Mouse (Mus musculus): Measurements from ENCODE around the gene Apc2.
"Not testable (repeated sequence)": the region's sequence is repeated elsewhere in the genome, so short reads cannot be mapped to it uniquely, and the experiment has no call there.

The Apc2 gene

DNA sequence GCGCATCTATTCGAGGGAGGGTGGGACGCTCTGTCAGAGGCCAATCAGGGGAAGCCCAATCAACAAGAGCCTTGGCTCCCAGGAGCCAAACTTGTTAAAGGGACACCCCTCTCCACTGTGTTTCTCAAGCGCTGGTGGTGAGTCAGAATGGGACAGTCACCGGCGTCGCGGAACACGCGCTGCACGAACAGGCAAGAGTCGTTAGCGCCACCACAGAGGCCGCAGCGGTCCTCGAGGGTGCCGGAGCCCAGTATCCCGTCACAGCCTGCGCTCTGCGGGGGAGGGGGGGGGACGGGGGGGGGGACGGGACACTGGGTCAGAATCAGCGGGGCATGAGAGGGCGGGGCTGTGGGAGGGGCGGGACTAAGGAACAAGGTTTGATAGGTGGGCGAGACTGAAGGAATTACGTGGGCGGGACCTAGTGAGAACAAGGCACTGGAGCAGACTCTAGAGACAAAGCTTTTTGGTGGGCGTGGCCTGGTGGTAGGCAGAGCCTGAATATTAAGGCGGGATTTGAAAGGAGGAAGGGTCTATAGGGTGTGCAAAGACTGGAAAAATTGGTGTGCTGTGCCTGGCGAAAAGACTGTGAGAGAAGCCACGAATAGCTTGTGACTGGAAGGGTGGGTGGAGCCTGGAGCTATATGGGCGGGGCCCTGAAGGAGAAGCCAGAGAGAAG is 47.1 kb downstream of the Apc2 start:
- DNase-seq (ENCODE audit: low spot score in 2 of 2), result no peak

DNA sequence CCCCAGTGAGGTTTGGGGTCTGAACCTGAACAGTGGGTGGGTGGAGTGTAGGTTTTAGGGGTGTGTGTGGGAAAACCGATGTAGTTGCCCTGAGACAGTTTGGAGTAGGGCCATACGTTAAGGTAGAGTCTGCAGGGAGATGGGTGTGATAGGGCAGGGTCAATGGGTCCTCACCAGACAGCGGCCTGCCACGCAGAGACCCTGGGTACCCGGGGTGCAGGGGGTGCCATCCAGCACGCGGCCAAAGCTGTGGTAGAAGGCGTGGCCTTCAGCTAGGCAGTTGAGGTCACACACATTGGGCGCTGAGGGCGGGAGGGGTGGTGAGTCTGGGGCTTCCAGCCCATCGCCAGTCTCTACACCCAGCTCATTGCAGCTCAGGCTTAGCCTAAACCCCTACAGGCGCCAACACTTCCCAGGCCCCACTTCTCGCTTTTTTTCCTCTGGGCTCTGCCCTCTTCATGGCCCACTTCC is 47.7 kb downstream of the Apc2 start:
- no peak for DNase-seq (ENCODE audit: low spot score in 2 of 2)

DNA sequence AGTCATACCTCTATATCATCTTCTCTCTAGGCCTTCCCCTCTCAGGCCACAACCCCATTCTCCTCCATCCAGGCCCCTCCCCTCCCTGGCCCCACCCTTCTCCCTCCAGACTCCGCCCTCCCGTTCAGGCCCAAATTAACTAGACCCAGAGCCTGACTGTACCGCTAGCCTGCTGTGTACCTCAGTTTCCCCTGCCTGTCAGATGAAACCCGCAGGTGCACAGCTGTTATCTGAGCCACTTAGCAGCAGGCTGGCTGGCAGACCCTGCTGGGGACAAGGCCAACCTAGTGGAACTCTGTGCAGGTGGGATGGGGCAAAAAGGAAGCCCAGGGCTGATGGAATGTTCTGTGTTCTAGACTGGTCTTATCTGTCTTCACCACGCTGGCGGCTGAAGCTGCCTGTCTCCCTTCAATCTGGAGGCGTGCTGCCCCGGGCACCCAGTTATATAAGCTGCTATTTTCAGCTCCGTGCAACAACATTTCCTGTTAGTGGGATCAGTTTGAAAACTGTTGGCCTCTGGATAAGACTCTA is 48.4 kb downstream of the Apc2 start:
- no peak for DNase-seq (ENCODE audit: low spot score in 2 of 2)

DNA sequence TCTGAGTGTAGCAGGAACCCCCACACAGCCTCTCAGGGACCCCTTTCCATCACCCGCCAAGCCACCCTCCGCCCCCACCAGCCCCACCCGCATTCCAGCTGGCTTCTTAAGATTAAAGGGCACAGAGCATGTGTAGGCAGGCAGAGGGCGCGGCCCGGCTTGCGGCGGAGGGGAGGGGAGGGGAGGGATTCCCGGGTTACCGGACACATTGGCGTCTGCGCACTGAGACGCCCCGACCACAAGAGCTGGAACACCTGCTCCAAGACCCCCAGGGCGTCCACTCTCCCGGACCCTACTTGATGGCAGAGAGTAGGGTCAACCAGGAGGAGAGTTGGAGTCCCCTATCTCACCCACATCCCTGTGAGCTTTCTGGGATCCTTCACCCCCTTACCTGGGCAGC is 49.3 kb downstream of the Apc2 start:
- no peak for DNase-seq (ENCODE audit: low spot score in 2 of 2)

DNA sequence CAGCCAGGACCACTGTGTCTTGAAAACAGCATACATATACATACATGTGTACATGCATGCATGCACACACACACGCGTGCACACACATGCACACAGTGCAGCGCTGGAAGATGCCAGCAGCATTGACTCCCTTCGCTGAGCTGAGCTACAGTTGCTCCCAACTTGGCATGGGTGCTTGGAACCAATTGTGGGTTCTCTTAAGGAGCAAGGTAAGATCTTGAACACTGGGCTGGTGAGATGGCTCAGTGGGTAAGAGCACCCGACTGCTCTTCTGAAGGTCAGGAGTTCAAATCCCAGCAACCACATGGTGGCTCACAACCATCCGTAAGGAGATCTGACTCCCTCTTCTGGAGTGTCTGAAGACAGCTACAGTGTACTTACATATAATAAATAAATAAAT is 50.2 kb downstream of the Apc2 start:
- not testable (repeated sequence) for DNase-seq (ENCODE audit: low spot score in 2 of 2)

DNA sequence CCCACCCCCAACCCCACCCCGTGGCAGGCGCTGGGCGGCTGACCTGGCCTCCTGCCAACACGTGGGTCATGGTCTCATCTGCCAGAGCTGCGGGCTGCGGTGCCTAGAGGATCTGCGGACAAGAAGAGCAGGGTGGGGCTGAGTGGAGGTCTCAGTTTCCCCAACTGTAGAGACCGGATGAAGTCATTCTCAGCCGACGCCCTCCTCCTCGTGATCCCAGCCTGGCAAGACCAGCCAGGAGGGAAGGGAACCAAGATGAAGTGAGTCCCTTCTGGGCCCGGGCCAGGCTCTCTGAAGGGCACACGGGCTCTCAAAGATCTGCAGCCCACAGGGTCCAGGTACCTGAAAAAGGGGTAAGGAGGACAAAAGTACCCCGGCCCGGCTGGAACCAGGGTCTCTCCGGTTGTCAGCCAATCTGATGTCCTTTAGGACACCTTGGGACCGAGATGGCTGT is 51.8 kb downstream of the Apc2 start:
- no peak for DNase-seq (ENCODE audit: low spot score in 2 of 2)

DNA sequence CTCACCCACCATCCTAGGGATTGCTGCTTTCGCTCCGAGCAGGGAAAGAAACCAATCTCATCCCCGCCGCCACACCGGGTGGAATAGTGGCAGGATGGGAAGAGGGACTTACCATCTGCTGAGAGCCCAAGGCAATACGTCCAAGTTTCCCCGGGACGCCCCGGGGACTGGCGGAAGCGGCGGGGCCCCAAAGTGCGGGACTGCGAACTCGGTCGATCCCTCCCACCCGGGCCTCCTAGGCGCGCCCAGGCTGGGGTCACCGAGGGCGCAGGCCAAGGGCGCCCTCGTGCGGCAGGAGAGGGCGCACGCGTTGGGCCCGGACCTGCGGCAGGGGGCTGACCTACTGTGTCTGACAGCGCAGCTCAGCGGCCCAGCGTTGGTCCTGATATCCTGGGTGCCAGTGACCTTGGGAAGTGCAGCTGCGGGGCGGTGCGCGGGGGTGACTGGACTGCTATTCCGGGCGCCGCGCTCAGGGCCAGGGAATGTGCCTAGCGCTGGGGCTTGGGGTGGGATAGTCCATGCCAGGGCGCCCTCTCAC is 52.5 kb downstream of the Apc2 start, which contains the start of gene Adamtsl5:
Adamtsl5 (minus strand) TSS at position 169 of the 538 bp plus-strand sequence.
- DNase-seq (ENCODE audit: low spot score in 2 of 2), result peak; percentile 38 to 75

DNA sequence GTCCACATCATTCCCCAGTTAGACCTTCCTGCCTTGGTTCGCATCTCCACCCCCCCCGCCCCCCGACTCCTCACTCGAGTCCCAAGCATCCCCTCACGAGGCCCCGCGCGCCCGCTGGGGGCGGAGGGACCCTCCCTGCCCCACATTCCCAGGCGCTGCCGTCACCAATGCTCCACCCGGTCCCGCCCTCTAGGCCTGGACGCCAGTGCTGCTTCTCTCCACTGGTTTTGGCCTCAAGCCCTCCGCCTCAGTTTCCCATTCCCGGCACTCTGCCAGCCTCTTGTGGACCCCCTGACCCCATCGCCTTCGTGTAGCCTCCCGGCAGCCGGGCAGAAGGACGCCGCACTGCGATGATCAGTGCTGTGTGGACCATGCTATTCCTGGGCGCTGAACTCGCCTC is 53.2 kb downstream of the Apc2 start:
- no peak for DNase-seq (ENCODE audit: low spot score in 2 of 2)

DNA sequence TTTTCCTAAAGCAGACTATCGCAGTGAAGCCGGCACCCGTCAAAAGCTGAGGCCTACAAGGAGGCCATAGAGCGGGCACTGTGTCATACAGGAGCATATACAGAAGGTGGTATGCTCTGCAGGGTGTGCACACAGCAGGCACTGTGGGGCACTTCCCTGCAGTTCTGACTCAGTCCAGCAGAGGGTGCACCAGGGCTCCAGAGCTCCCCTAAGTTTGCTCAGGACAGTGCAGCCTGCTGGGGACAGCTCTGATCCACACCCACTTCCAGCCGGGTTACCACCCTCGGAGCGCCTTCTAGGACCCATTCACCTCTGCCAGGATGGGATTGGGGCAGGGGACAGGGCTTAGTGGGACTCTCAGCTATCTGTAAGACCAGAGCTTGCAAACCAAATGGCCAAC is 54.5 kb downstream of the Apc2 start:
- DNase-seq (ENCODE audit: low spot score in 2 of 2), result peak; percentile 68 to 89

DNA sequence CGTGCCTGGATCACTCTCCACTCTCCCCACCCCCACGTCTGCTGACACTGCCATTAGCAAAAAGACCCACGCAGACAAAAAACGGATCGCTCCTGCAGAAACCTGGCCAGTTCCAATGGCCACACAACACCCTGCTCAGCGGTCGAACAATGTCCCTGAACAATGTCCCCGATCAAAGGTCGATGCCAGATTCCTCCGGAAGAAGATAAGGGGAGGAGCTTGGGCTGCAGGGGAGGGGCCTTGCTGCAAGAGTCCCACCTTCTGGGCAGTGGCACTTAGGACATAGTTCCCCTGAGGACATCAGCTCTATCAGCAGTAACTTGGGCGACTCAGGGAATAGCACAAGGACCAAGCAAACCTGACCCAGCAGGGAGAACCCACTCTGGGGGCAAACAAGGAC is 56.1 kb downstream of the Apc2 start:
- DNase-seq (ENCODE audit: low spot score in 2 of 2), result no peak

DNA sequence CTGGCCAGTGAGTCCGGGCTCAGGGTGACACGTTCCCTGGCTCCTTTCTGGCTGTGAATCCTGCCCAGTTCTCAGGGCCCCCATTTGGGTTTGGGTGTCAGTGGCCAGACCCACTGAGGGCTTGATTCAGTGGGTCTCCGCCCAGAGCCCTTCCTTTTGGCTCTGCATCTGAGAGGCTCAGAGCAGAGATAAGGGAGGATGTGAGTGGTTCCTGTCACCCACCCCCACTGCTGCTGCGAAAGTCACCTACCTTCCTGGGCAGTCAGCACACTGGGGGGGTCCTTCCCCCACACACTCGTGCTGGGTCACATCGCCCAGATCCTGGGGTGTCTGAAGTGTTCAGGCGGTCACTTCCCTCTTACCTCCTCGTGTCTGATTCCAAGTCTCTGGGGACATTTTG is 57.0 kb downstream of the Apc2 start:
- DNase-seq (ENCODE audit: low spot score in 2 of 2), result no peak

DNA sequence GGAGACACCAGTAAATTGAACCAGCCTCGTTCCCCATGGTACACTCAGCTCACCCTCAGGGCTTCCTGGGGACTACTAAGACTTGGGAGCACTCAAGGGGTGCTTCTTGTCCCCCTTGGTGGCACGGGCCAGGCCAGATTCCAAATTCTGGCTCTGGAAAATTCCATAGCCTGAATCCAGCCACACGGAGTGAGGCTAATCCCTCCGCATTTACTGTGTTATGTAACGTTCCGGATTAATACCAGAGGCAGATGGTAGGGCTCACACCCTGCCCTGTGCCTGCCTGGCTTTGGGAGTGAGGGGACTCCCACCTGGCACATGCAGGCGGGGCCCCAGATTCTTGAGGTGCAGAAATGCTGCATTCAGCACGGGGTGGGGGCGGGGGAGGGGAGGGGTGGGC is 59.7 kb downstream of the Apc2 start:
- DNase-seq (ENCODE audit: low spot score in 2 of 2), result no peak

DNA sequence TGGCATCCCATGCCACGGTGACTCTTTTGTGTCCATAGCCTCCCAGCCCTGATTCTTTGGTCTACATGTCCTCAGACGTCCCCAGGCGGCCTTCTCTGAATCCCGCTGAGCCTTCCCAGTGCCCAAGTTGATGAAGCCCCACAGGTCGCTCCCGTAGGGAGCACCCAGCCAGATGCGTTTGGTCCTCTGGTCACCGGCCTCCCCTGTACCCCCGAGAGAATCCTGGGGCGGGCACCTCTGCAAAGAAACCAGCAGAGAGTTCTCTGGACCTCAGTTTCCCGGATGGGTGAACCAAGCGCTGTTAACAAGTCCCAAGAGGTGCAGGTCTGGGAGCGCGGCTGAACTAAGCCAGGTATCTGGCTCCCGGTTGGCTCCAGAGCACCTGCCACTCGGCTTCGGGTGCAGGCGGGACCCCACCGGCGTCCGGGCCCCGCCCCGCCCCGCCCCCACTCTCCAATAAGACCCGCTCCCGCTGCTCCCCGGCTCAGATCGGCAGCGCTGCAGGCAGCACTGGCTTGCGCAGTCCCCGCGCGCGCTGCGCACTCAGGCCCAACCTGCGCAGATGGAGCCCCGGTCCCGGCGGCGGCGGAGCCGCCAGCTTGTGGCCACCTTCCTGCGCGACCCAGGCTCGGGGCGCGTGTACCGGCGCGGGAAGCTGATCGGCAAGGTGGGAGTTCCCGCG is 60.4 kb downstream of the Apc2 start, which contains the start of gene Plk5:
Plk5 (plus strand) TSS at position 459 of the 682 bp plus-strand sequence.
- DNase-seq (ENCODE audit: low spot score in 2 of 2), result no peak

DNA sequence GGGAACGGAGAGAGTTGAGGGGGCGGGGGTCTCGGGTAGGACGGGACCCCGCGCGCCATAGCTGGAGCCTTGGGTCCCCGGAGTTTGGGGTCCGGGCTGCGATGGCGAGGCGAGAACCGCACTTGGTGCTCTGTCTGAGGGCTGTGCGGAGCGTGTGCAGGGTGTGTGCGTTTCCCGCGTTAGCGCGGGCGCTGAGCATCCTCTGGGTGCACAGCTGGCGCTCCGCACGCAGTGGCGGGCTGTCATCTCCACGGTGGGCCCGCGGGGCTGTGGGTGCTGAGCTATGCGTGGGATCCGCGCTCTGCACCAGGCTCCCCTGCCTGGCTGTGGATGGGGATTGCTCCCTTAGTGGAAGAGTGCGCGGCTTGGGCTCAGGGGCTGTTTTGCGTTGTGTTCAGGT is 61.0 kb downstream of the Apc2 start:
- no peak for DNase-seq (ENCODE audit: low spot score in 2 of 2)

DNA sequence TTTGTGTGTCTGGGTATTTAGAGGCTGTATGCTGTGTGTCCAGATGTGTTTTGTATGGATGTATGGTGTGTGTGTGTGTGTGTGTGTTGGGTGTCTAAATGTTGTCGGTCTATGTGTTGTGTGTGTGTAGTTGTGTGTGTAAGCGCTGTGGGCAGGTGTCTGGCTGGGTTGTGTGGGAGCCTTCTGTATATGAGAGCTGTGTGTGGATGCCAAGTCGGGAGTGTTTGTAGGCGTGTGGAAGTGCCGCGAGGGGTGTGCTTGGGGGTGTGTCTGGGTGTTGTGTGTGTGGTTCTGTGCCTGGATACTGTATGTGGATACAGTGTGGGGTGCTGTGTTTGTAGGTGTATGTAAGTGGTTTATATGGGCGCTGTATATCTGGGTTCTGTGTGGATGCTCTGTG is 61.6 kb downstream of the Apc2 start:
- DNase-seq (ENCODE audit: low spot score in 2 of 2), result no peak

DNA sequence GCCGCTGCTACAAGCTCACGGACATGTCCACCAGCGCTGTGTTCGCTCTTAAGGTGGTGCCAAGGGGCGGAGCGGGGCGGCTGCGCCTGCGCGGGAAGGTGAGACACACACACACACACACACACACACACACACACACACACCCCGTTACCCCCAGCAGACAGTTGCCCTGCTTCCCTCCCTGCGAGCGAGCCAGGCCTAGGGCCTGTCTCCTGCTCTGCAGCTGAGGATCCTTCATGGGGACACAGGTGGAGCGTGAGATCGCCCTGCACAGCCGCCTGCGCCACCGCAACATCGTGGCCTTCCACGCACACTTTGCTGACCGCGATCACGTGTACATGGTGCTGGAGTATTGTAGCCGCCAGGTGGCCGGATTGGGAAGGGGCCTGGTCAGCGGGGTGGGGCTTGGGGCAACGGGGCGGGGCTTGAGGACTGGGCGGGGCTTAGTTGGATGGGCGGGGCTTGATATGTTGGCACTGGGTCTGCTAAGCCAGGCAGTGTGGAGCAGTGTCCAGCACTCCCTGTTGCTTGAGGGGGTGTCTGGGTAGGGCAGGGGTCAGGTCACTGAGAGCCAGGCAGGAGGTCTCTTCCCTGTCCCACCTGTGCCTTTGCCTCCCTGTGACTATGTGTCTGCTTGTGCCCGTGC is 62.3 kb downstream of the Apc2 start:
- DNase-seq (ENCODE audit: low spot score in 2 of 2), result no peak

DNA sequence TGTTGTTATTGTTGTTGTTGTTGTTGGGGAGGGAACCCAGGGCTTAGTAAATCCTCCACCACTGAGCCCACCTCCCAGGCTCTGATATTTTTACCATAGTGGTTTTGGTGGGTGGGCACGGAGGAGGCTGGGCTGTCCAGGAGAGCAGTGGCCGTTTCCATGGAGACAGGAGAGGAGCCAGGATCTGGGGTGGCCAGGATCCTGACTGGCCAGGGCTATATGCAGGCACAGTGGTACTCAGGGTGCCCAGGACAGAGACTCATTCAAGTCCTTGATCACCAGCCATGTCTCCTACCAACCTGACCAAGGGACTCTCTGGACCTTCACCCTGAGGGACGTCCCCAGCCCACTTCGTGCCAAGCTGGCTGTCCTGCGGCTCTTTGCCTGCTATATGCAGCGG is 68.0 kb downstream of the Apc2 start:
- DNase-seq (ENCODE audit: low spot score in 2 of 2), result no peak

DNA sequence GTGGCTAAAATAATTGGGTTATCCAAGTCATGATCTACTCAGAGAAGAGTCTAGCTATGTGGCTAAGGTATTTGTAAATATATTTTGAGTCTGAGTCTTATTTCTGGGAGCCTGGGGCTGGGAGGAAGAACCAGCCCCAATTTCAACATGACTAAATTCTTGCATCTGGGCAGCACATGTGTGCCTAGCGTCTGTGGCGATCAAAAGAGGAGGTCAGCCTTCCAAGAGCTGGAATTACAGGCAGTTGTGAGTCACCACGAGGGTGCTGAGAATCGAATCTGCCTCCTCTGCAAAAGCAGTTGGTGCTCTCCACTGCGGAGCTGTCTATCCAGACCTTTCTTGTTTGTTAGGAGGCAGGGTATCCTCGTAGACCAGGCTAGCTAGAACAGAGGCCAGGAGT is 70.0 kb downstream of the Apc2 start:
- no peak for DNase-seq (ENCODE audit: low spot score in 2 of 2)
